Mouse (Mus musculus) urinary bladder, adult 18-20 months (tissue): ENCODE results near the gene Fgfrl1.
"Not testable (repeated sequence)": the region's sequence is repeated elsewhere in the genome, so short reads cannot be mapped to it uniquely, and the experiment has no call there.

ENCODE experiments used
- DNase-seq, 2 experiments: peaks; one replicate each; pipeline ENCODE4 v3.0.0; 2022; ENCODE audit warnings: low spot score in 2 of 2, mixed read lengths in 2 of 2

Fgfrl1 gene

GRCm38 (mm10) chr5:108750328-108751210, 58.4 kb downstream of the Fgfrl1 start:
- DNase-seq, result no peak

- not testable (repeated sequence) for DNase-seq
Measured at GRCm38 (mm10) chr5:108751258-108751657, 59.1 kb downstream of the Fgfrl1 start.
